Mouse (Mus musculus) left cerebral cortex, postnatal 10 days (tissue): ENCODE data around the gene Foxc2. TPM values are rescaled to one million over a fixed set of nuclear protein-coding genes. Genes with fewer than 3 reads are reported as not detected.

Source experiments
- DNase-seq, 2 experiments: peaks; one replicate each; pipeline ENCODE4 v3.0.0; 2021 to 2022; ENCODE audit warnings: low spot score in 2 of 2, mixed read lengths in 1 of 2; ENCODE audit errors: extremely low spot score in 1 of 2
- intact Hi-C: fragments of 180-260 bp; cut with DNase I; formaldehyde crosslinking; loops from one replicate; pipeline ENCODE4 v1.15.1; 2025
- microRNA-seq: library from miRNA; unstranded; fragments of <30 nt; microRNA quantifications from one replicate; pipeline ENCODE4 v1.2.0, GENCODE M21; 2022
- total RNA-seq, 2 experiments: library from RNA; stranded (reverse); gene quantifications; 2 replicates each; pipeline ENCODE4 v1.2.3; 2021

The Foxc2 gene
- total RNA-seq, 2 experiments from 2014 or later: 2.8 to 3.1 TPM

DNA sequence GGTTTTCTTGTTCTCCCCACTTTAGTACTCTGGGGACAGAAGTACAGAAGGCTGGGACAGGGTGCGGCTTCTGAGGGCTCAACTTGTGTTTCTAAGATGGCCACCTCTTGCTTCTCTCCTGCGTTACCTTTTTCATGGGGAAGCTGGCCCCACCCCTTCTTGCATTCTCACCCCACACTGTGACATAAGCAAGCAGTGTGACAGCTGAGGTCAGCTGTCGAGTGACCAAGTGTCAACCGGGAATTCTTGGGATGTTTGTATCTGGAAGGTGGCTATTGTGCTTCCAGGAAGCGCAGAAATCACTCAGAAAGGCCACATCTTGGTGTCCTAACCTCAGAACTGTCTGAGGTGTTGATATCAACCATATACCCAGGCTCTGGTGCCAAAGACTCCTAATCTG is 52.1 kb downstream of the Foxc2 start:
- intact Hi-C loops: no loop called here
- DNase-seq: no peak

Small RNA genes lying within 50 kb of the gene (microRNA-seq; reads per million reads assigned to microRNA genes)
- not detected for gene Gm27530

Other genes starting within 250 kb of the Foxc2 start
- 1 to 10 TPM; 1.4 to 1.5 TPM for gene Foxf1, start 31.8 kb upstream of the Foxc2 start, total RNA-seq
- 10 to 100 TPM; 26.5 to 30.1 TPM for gene Mthfsd, start 7.8 kb upstream of the Foxc2 start, total RNA-seq
- gene Foxl1, start 11.8 kb downstream of the Foxc2 start, total RNA-seq: under 1 TPM in 1 of 2 experiments, not detected in 1; 0.36 TPM